Mouse (Mus musculus): ENCODE results near the gene Olfr1283.
"Not testable (repeated sequence)": the region's sequence is repeated elsewhere in the genome, so short reads cannot be mapped to it uniquely, and the experiment has no call there.

The Olfr1283 gene

GRCm38 (mm10) chr2:111366490-111366889, at the start of gene Olfr1283:
Gene Olfr1283, plus strand, starts transcription at chr2:111366790.
- in situ Hi-C loops (cut with MboI; ENCODE audit: low sequenced_read_pairs) = no loop called here

- in situ Hi-C loops (cut with MboI; ENCODE audit: low sequenced_read_pairs) = no loop called here
Observed at GRCm38 (mm10) chr2:111326220-111326619, 40.4 kb upstream of the Olfr1283 start, which contains the start of gene Olfr1281. Gene Olfr1281, plus strand, starts transcription at chr2:111326520.

GRCm38 (mm10) chr2:111333721-111334120, 32.9 kb upstream of the Olfr1283 start:
- in situ Hi-C loops (cut with MboI; ENCODE audit: low sequenced_read_pairs) = not testable (repeated sequence)

DNA sequence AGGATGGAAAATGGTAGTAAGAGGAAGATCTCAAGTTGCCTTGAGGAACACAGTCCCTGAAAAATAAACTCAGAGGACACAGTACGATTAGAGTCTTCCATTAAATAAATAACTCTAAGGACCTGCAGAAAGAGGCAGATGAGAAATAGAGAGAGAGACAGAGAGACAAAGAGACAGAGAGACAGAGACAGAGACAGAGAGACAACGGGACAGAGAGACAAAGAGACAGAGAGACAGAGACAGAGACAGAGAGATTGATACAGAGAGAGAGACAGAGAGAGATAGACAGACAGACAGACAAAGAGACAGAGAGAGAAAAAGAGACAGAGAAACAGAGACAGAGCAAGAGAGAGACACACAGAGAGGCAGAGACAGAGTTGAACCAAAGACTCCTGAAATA, 30.6 kb upstream of the Olfr1283 start, which contains the start of gene Olfr1282:
TSS of gene Olfr1282 (minus strand) at position 101 of the 400 bp plus-strand sequence.
- in situ Hi-C loops (cut with MboI; ENCODE audit: low sequenced_read_pairs) = no loop called here

DNA sequence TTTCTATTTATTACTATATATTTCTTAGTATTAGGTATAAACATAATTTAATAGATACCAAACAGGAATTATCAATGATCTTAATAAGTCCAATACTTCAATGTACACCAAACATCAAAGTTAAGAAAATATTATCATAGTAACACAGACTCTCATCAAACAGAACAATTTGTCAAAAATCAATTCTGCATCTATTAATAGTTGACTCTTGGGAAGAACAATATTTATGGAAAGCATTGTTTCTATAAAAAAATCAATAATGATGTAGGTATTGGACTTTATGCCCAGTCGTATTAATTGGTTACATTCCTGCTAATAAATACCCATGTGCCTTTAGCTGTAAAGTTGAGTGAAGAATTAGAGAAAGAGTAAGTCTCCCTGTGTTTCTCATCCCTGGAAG, 8.6 kb downstream of the Olfr1283 start, which contains the start of gene Olfr1284:
TSS of gene Olfr1284 (plus strand) at position 301 of the 400 bp plus-strand sequence.
- in situ Hi-C loops (cut with MboI; ENCODE audit: low sequenced_read_pairs) = no loop called here
